Mouse (Mus musculus): Measurements from ENCODE around the gene Fam76a.

GRCm38 (mm10) chr4:132972101-132972500 is 49.7 kb upstream of the Fam76a start:
- no peak for TF ChIP-seq GATA1 (IDR thresholded peaks at IDR 0.05; ENCODE audit: borderline replicate concordance, low read length)
- TF ChIP-seq FLI1 (IDR thresholded peaks at IDR 0.05; ENCODE audit: low read length) = no peak
